Mouse (Mus musculus) CH12.LX (cell line): ENCODE data around the gene Sfswap. TPM values are rescaled to one million over a fixed set of nuclear protein-coding genes. Genes with fewer than 3 reads are reported as not detected.
"Not testable (repeated sequence)": the region's sequence is repeated elsewhere in the genome, so short reads cannot be mapped to it uniquely, and the experiment has no call there.

Experiments
- DNase-seq: peaks from one replicate; pipeline ENCODE4 v3.0.0-alpha.2; 2013; ENCODE audit errors: extremely low read depth
- H3K27ac ChIP-seq: 2 replicates; pipeline ENCODE4 v1.5.1; 2012; ENCODE audit warnings: low read depth, mild to moderate bottlenecking, control low read depth, moderate library complexity; ENCODE audit not compliant: insufficient read depth
- H3K27me3 ChIP-seq: replicated peaks from 2 replicates; pipeline ENCODE3; 2012; ENCODE audit warnings: inconsistent platforms
- H3K36me3 ChIP-seq, 2 experiments: replicated peaks in 1 of 2; 2 replicates each; pipeline versions ENCODE3 to v1.6.1; 2012; ENCODE audit warnings: inconsistent platforms in 1 of 2, low read length in 1 of 2, mild to moderate bottlenecking in 1 of 2, mixed read lengths in 1 of 2, moderate library complexity in 1 of 2; ENCODE audit not compliant: control insufficient read depth in 1 of 2, insufficient read depth in 1 of 2
- H3K4me1 ChIP-seq, 2 experiments: 2 replicates each; pipeline ENCODE4 v1.6.1; 2012; ENCODE audit warnings: inconsistent platforms in 1 of 2, moderate library complexity in 1 of 2; ENCODE audit not compliant: insufficient read depth in 2 of 2, control insufficient read depth in 1 of 2
- H3K4me2 ChIP-seq: 2 replicates; pipeline ENCODE4 v1.6.1; 2012; ENCODE audit warnings: low read depth, mild to moderate bottlenecking, control low read depth; ENCODE audit not compliant: poor library complexity, insufficient read depth, severe bottlenecking
- H3K4me3 ChIP-seq, 3 experiments: fragments of 150-350 bp in 1 of 3; sonication (generic) in 1 of 3; replicated peaks in 1 of 3; 2 replicates each; pipeline versions ENCODE3 to v1.5.1; 2011 to 2012; ENCODE audit warnings: low read depth in 2 of 3, low read length in 2 of 3, mild to moderate bottlenecking in 2 of 3, moderate library complexity in 2 of 3, control low read depth in 1 of 3, improper control_type of control experiment in 1 of 3, inconsistent platforms in 1 of 3, mixed read lengths in 1 of 3; ENCODE audit not compliant: poor library complexity in 1 of 3
- H3K79me2 ChIP-seq: replicated peaks from 2 replicates; pipeline ENCODE4 v1.6.1; 2012; ENCODE audit warnings: mild to moderate bottlenecking, moderate library complexity; ENCODE audit not compliant: control insufficient read depth, poor library complexity, insufficient read depth, severe bottlenecking; ENCODE audit errors: extremely low read depth
- H3K9ac ChIP-seq: 2 replicates; pipeline ENCODE4 v1.6.1; 2012; ENCODE audit warnings: low read depth, mild to moderate bottlenecking, control low read depth, moderate library complexity; ENCODE audit not compliant: insufficient read depth
- H3K9me3 ChIP-seq: replicated peaks from 2 replicates; pipeline ENCODE3; 2012; ENCODE audit warnings: low read length, inconsistent platforms, mixed read lengths
- CTCF ChIP-seq, 2 experiments: IDR thresholded peaks in 1 of 2; conservative IDR thresholded peaks in 1 of 2; 2 replicates each; pipeline ENCODE4 v1.5.1; 2011 to 2012; ENCODE audit warnings: low read depth in 2 of 2, low read length in 2 of 2, improper control_type of control experiment in 1 of 2, inconsistent platforms in 1 of 2, mild to moderate bottlenecking in 1 of 2, moderate library complexity in 1 of 2
- NRF1 ChIP-seq: IDR thresholded peaks from 2 replicates; pipeline ENCODE4 v1.6.1; 2014; ENCODE audit warnings: low read depth, mild to moderate bottlenecking, inconsistent platforms, low read length, improper control_type of control experiment, moderate library complexity
- RAD21 ChIP-seq: IDR thresholded peaks from 2 replicates; pipeline ENCODE4 v1.6.1; 2011; ENCODE audit warnings: low read depth, mild to moderate bottlenecking, low read length, improper control_type of control experiment, moderate library complexity
- dilution Hi-C: fragments of 300-500 bp; cut with MboI; formaldehyde crosslinking; loops from 2 replicates; pipeline ENCODE4 v1.14.3; 2020; ENCODE audit warnings: low sequenced_read_pairs; ENCODE audit not compliant: extremely low pct_unique_long_range_greater_than_20kb, extremely low pct_ligation_motif_present
- in situ Hi-C: fragments of 300-500 bp; cut with MboI; formaldehyde crosslinking; loops from 3 replicates; pipeline ENCODE4 v1.14.3; 2019; ENCODE audit warnings: low sequenced_read_pairs, low pct_ligation_motif_present, low pct_unique_long_range_greater_than_20kb, mixed read lengths
- polyA plus RNA-seq: library from polyadenylated mRNA; unstranded; fragments of >175 nt; gene quantifications from 2 replicates; pipeline ENCODE4 v1.2.1, GENCODE M21; 2012; ENCODE audit warnings: low read depth; ENCODE audit not compliant: insufficient read length
- total RNA-seq, 2 experiments: library from RNA; depleted of rRNA; stranded (reverse); fragments of 300-350 nt in 1 of 2; fragments of >200 nt in 1 of 2; gene quantifications; 2 replicates each; pipeline ENCODE4 v1.2.3; 2012 to 2014

The Sfswap gene
- total and polyA plus RNA-seq, 3 experiments = 24.9 to 70.4 (median 36.0) TPM

- H3K9me3 ChIP-seq, H3K4me2 ChIP-seq, H3K4me3 ChIP-seq, H3K27ac ChIP-seq, H3K79me2 ChIP-seq, H3K9ac ChIP-seq, in situ Hi-C loops, H3K4me1 ChIP-seq, DNase-seq, dilution Hi-C loops, H3K36me3 ChIP-seq: not testable (repeated sequence)
- TF ChIP-seq CTCF (conservative IDR thresholded peaks at IDR 0.05 in 1 of 2, IDR thresholded peaks at IDR 0.05 in 1 of 2; ENCODE audit: low read depth in 2 of 2, low read length in 2 of 2) (peak in 1 of 2 experiments; percentile 42; a peak in 2 of 4 replicates), RAD21 (peak; percentile 6), NRF1 (peak; percentile 54; the same call in 1 of the 2 replicates)
- peaks cover 67% of the 10 kb centered on the region for H3K27me3 ChIP-seq
Measured at GRCm38 (mm10) chr5:129620600-129620999, 119.6 kb downstream of the Sfswap start.

Other genes starting within 250 kb of the Sfswap start
- gene Mmp17, start 82.9 kb downstream of the Sfswap start, total RNA-seq (2012; rRNA removed) = 0.34 and 0.51 TPM in 2 replicates
- not detected in 2 replicates for gene Mmp17, start 82.9 kb downstream of the Sfswap start, total RNA-seq (2014; rRNA removed)
- not detected in 2 replicates for gene Mmp17, start 82.9 kb downstream of the Sfswap start, polyA plus RNA-seq
- not detected in 2 replicates for gene Zfp11, start 168.9 kb downstream of the Sfswap start, total RNA-seq (2012; rRNA removed)
- gene Zfp11, start 168.9 kb downstream of the Sfswap start, total RNA-seq (2014; rRNA removed) = not detected in 2 replicates
- not detected in 2 replicates for gene Zfp11, start 168.9 kb downstream of the Sfswap start, polyA plus RNA-seq
- not detected in 2 replicates for gene Sept14, start 207.3 kb downstream of the Sfswap start, total RNA-seq (2012; rRNA removed)
- gene Sept14, start 207.3 kb downstream of the Sfswap start, total RNA-seq (2014; rRNA removed) = not detected in 2 replicates
- not detected in 2 replicates for gene Sept14, start 207.3 kb downstream of the Sfswap start, polyA plus RNA-seq
- gene Mrps17, start 214.3 kb downstream of the Sfswap start, total RNA-seq (2012; rRNA removed) = 134 and 136 TPM in 2 replicates
- gene Mrps17, start 214.3 kb downstream of the Sfswap start, total RNA-seq (2014; rRNA removed) = 156 and 159 TPM in 2 replicates
- 119 and 127 TPM in 2 replicates for gene Mrps17, start 214.3 kb downstream of the Sfswap start, polyA plus RNA-seq
- gene Nipsnap2, start 223.8 kb downstream of the Sfswap start, total RNA-seq (2012; rRNA removed) = 24.3 and 30.4 TPM in 2 replicates
- 23.9 and 24.8 TPM in 2 replicates for gene Nipsnap2, start 223.8 kb downstream of the Sfswap start, total RNA-seq (2014; rRNA removed)
- gene Nipsnap2, start 223.8 kb downstream of the Sfswap start, polyA plus RNA-seq = 18.3 TPM in 2 replicates